Mouse (Mus musculus) kidney, embryonic 14.5 days (tissue): ENCODE measurements at regions not wholly inside any gene's neighbourhood (a gene's known extent, or its start where the extent isn't known, plus 50 kb on each side); places are given as distances from the start of the nearest gene placed in this dataset.

ENCODE experiments used
- ATAC-seq: fragments of 200-750 bp; cut with Nextera tagmentation; 2 replicates; pipeline ENCODE4 v1.8.0; 2017; ENCODE audit warnings: moderate number of reproducible peaks, mild to moderate bottlenecking, moderate TSS enrichment, moderate library complexity; ENCODE audit not compliant: low FRiP score, low TSS enrichment
- H3K27ac ChIP-seq: fragments of 300-500 bp; sonication (generic); 2 replicates; pipeline ENCODE4 v1.5.1; 2014; ENCODE audit warnings: low read depth, mild to moderate bottlenecking, low read length, moderate library complexity, mixed read lengths
- H3K27me3 ChIP-seq: fragments of 300-500 bp; sonication (generic); 2 replicates; pipeline ENCODE4 v1.6.1; 2014; ENCODE audit warnings: mild to moderate bottlenecking, low read length; ENCODE audit not compliant: control insufficient read depth, insufficient read depth
- H3K36me3 ChIP-seq: fragments of 300-500 bp; sonication (generic); 2 replicates; pipeline ENCODE4 v1.6.1; 2014; ENCODE audit warnings: low read length, mixed read lengths; ENCODE audit not compliant: control insufficient read depth, insufficient read depth
- H3K4me1 ChIP-seq: fragments of 300-500 bp; sonication (generic); 2 replicates; pipeline ENCODE4 v1.6.1; 2014; ENCODE audit warnings: low read length, mixed read lengths; ENCODE audit not compliant: control insufficient read depth, insufficient read depth
- H3K4me2 ChIP-seq: fragments of 300-500 bp; sonication (generic); replicated peaks from 2 replicates; pipeline ENCODE4 v1.6.1; 2014; ENCODE audit warnings: low read depth, mild to moderate bottlenecking, low read length
- H3K4me3 ChIP-seq: fragments of 300-500 bp; sonication (generic); 2 replicates; pipeline ENCODE4 v1.5.1; 2014; ENCODE audit warnings: mild to moderate bottlenecking, low read length
- H3K9ac ChIP-seq: fragments of 300-500 bp; sonication (generic); 2 replicates; pipeline ENCODE4 v1.6.1; 2014; ENCODE audit warnings: low read depth, mild to moderate bottlenecking, low read length, moderate library complexity
- H3K9me3 ChIP-seq: fragments of 300-500 bp; sonication (generic); 2 replicates; pipeline ENCODE4 v1.6.1; 2016; ENCODE audit warnings: low read length; ENCODE audit not compliant: control insufficient read depth
- WGBS: fragments of 180-500 bp; shearing (Covaris S2); extraction: QIAGEN DNeasy Blood & Tissue Kit; methylation state at CpG from one replicate; pipeline ENCODE4 v1.1.7; 2014; 5-methylcytosine and 5-hydroxymethylcytosine counted together

DNA sequence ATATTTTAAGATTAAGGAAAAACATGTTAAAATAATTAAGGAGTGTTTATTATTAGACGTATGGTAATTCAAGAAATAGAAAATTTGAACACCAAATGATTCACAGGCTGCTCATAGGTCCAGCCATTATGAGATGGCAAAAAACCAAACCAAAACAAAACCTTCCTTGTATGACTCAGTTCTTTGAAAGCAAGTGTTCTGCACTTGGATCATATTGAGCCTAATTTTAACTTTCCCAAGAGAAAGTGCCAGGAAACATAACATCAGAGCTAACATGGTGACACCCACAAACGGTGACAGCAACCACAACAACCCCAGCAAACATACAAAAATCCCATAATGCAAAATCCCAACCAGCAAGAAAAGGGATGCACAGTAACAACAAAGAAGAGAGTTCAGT lies 313.7 kb downstream of the Arl4a start:
- H3K4me2 ChIP-seq: no peak overlapping the region
- no peak overlapping the region for H3K27ac ChIP-seq
- no peaks in the 10 kb centered on the region for H3K36me3 ChIP-seq
- no peak for ATAC-seq
- H3K4me1 ChIP-seq: no peaks in the 10 kb centered on the region
- no peaks in the 10 kb centered on the region for H3K9me3 ChIP-seq
- H3K9ac ChIP-seq: no peak overlapping the region
- no peaks in the 10 kb centered on the region for H3K27me3 ChIP-seq
- no peak overlapping the region for H3K4me3 ChIP-seq
- 94% methylated on average over 2 of the region's 2 CpGs for WGBS

DNA sequence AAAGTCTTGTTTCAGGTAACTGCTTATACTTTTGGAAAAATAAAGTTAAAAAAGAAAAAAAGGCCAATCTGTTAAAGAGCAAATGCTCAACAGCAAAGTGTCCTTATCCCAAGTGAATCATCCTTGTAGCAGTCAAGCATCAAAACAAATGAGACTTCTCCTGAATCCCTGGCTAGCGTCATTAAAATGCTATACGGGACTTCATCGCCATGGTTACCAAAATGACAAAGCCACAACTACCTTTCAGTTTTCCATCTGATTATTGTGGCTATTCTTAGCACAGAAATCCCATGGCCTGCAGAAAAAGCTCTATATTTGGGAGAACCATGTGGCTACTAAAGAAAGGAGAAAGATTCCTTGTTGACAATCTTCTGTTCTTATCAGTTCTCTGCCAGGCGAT lies 322.7 kb downstream of the Arl4a start:
- Histone ChIP-seq H3K36me3 (no peaks in the 10 kb centered on the region), H3K27ac (no peak overlapping the region), H3K4me2 (no peak overlapping the region), H3K9me3 (no peaks in the 10 kb centered on the region), H3K4me3 (no peak overlapping the region), H3K9ac (no peak overlapping the region), H3K4me1 (no peaks in the 10 kb centered on the region), H3K27me3 (no peaks in the 10 kb centered on the region)
- WGBS: 66% methylated on average over 4 of the region's 4 CpGs
- ATAC-seq: no peak

DNA sequence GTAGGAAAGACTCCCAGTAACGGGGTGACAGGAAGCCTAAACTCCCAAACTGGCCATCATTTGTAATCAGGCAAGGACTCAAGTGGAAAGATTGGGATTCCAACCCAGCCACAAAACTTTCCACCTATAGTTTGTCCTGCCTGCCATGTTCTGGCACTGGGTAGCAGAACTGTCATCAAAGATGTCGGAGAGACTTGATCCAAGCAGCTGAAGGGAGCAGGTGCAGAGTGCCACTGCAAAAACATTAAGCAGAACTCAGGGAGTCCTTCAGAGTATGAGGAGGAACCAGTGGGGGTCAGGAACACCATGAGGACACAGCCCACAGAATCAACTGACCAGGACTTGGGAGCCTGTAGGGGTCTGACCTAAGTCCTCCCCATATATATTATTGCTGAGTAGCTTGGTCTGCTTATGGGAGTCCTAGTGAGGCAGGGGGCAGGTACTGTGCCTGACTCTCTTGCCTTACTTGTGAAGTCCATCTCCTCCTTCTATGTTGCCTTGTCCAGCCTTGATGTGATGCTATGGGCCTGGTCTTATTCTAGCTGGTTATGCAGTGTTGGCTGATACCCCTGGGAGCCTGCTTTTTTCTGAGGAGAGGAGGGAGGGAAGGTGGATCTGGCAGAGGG lies 323.5 kb downstream of the Arl4a start:
- H3K4me2 ChIP-seq: no peak overlapping the region
- no peak for ATAC-seq
- no peak overlapping the region for H3K4me3 ChIP-seq
- no peak overlapping the region for H3K9ac ChIP-seq
- H3K4me1 ChIP-seq: no peaks in the 10 kb centered on the region
- H3K36me3 ChIP-seq: no peaks in the 10 kb centered on the region
- H3K27me3 ChIP-seq: no peaks in the 10 kb centered on the region
- 83% methylated on average over 2 of the region's 2 CpGs for WGBS
- H3K27ac ChIP-seq: no peak overlapping the region
- H3K9me3 ChIP-seq: no peaks in the 10 kb centered on the region

GRCm38 (mm10) chr12:39711807-39712206 lies 326.0 kb downstream of the Arl4a start:
- H3K27ac ChIP-seq: no peak overlapping the region
- H3K36me3 ChIP-seq: no peaks in the 10 kb centered on the region
- H3K4me2 ChIP-seq: no peak overlapping the region
- 77% methylated on average over 1 of the region's 1 CpGs for whole genome bisulfite sequencing
- H3K4me3 ChIP-seq: no peak overlapping the region
- no peaks in the 10 kb centered on the region for H3K27me3 ChIP-seq
- no peaks in the 10 kb centered on the region for H3K9me3 ChIP-seq
- no peak for ATAC-seq
- H3K9ac ChIP-seq: no peak overlapping the region
- no peaks in the 10 kb centered on the region for H3K4me1 ChIP-seq

GRCm38 (mm10) chr12:39709850-39710249 lies 328.0 kb downstream of the Arl4a start:
- Histone ChIP-seq H3K36me3 (no peaks in the 10 kb centered on the region), H3K27ac (no peak overlapping the region), H3K4me1 (no peaks in the 10 kb centered on the region), H3K27me3 (no peaks in the 10 kb centered on the region), H3K4me2 (no peak overlapping the region), H3K4me3 (no peak overlapping the region), H3K9ac (no peak overlapping the region), H3K9me3 (no peaks in the 10 kb centered on the region)
- ATAC-seq: no peak
- 73% methylated on average over 5 of the region's 5 CpGs for WGBS

DNA sequence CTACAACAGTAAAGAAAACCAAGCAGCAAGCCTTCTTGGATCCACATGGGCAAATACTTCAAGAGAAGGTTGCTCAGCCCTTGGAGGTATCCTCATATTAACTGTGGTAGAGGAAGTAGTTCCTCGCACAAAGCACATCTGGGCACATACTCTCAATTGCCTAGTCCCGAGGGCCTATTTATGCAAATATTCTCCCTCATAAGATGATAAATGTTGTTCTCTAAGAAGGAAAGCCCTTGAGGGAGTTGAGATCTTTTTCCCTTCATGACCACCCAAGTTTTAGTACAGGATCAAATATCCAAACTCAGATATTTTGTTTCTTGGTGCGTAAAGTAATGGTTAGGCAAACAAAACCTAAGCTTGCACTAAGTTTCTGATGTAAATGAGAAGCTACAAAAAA lies 340.6 kb downstream of the Arl4a start:
- no peaks in the 10 kb centered on the region for H3K9me3 ChIP-seq
- no peaks in the 10 kb centered on the region for H3K36me3 ChIP-seq
- H3K4me2 ChIP-seq: no peak overlapping the region
- H3K27ac ChIP-seq: no peak overlapping the region
- H3K9ac ChIP-seq: no peak overlapping the region
- H3K4me3 ChIP-seq: no peak overlapping the region
- WGBS: 50% methylated on average over 3 of the region's 3 CpGs
- no peaks in the 10 kb centered on the region for H3K4me1 ChIP-seq
- no peak for ATAC-seq
- H3K27me3 ChIP-seq: no peaks in the 10 kb centered on the region

- Histone ChIP-seq H3K27me3 (no peaks in the 10 kb centered on the region), H3K36me3 (no peaks in the 10 kb centered on the region), H3K4me2 (no peak overlapping the region), H3K4me3 (no peak overlapping the region), H3K4me1 (no peaks in the 10 kb centered on the region), H3K9ac (no peak overlapping the region), H3K27ac (no peak overlapping the region), H3K9me3 (no peaks in the 10 kb centered on the region)
- ATAC-seq: no peak
- WGBS: 78% methylated on average over 1 of the region's 1 CpGs
Measured at GRCm38 (mm10) chr12:39695322-39695721, 342.5 kb downstream of the Arl4a start.

GRCm38 (mm10) chr12:39692043-39692442 lies 345.8 kb downstream of the Arl4a start:
- Histone ChIP-seq H3K4me2 (no peak overlapping the region), H3K27ac (no peak overlapping the region), H3K36me3 (no peaks in the 10 kb centered on the region), H3K4me3 (no peak overlapping the region), H3K27me3 (no peaks in the 10 kb centered on the region), H3K9me3 (no peaks in the 10 kb centered on the region), H3K4me1 (no peaks in the 10 kb centered on the region), H3K9ac (no peak overlapping the region)
- no peak for ATAC-seq
- WGBS: 68% methylated on average over 2 of the region's 2 CpGs

GRCm38 (mm10) chr12:39685399-39685798 lies 352.4 kb downstream of the Arl4a start:
- H3K4me2 ChIP-seq: no peak overlapping the region
- H3K36me3 ChIP-seq: no peaks in the 10 kb centered on the region
- no peaks in the 10 kb centered on the region for H3K9me3 ChIP-seq
- no peak overlapping the region for H3K4me3 ChIP-seq
- no peaks in the 10 kb centered on the region for H3K27me3 ChIP-seq
- H3K4me1 ChIP-seq: no peaks in the 10 kb centered on the region
- no peak overlapping the region for H3K9ac ChIP-seq
- ATAC-seq: no peak
- no peak overlapping the region for H3K27ac ChIP-seq
